Mouse (Mus musculus): Measurements from ENCODE around the gene Gm10330.
"Not testable (repeated sequence)": the region's sequence is repeated elsewhere in the genome, so short reads cannot be mapped to it uniquely, and the experiment has no call there.

Gm10330 gene

GRCm38 (mm10) chr12:23780165-23780564 lies at the start of gene Gm10330:
Gene Gm10330 (minus strand): TSS chr12:23780265.
- in situ Hi-C loops (cut with MboI; ENCODE audit: unreplicated experiment in 2 of 2), result not testable (repeated sequence)

- in situ Hi-C loops (cut with MboI; ENCODE audit: unreplicated experiment in 2 of 2), result not testable (repeated sequence)
Observed at GRCm38 (mm10) chr12:23800776-23801175, 20.7 kb upstream of the Gm10330 start.

- in situ Hi-C loops (cut with MboI; ENCODE audit: unreplicated experiment in 2 of 2), result not testable (repeated sequence)
Observed at GRCm38 (mm10) chr12:23800366-23800765, 20.3 kb upstream of the Gm10330 start.

All from v-Abl transformed pro-B cells (cell line).